9 mouse cellular contexts compared by ENCODE assay signal in the genomic region with DNA sequence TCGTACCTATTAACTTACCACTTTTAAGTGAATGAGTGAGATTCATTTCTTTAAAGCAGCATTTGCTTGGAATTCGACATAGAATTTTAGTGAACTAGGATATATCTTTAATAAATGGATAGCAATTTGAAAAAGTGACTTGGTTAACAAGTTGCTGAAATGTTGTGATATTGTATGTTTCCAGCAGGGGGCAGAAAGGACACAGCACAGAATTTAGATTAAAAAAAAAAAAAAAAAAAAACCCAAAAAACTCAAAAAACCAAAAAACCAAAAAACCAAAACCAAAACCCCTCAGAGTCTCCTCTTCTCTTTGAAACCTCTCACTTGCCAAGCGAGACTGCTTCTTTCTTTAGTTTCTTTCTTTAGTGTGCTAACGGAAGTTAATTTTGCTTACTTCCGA. TPM values are rescaled to one million over a fixed set of nuclear protein-coding genes. Genes with fewer than 3 reads are reported as not detected.
DNase-seq lines count a peak whose midpoint lies in the region; ATAC-seq and TF ChIP-seq lines count a peak whose summit lies in the region.
"Had no signal": no experiment of that assay in that cellular context is flagged by ENCODE, and none has a peak within 500 bp of the region (broad histone marks: within the 10 kb centered on the region; RNA-seq: fewer than 3 reads in every experiment).

No protein-coding gene starts in this region.

- ATAC-seq in hindbrain, postnatal 0 days, result no peak
- no peak for ATAC-seq in embryonic facial prominence, embryonic 14.5 days (ENCODE audit: low read depth)

- 0 out of 2 replicates have a peak, but pooled peaks cover 8% of the 10 kb centered on the region for H3K36me3 ChIP-seq in hindbrain, postnatal 0 days (ENCODE audit: insufficient read depth, low read length)
- peaks cover 21% of the 10 kb centered on the region for H3K36me3 ChIP-seq in hindbrain, embryonic 10.5 days
- H3K36me3 ChIP-seq in embryonic facial prominence, embryonic 14.5 days (ENCODE audit: control insufficient read depth, insufficient read depth, low read length), result peaks cover 8% of the 10 kb centered on the region; the same call in 1 of the 2 replicates
- H3K36me3 ChIP-seq in heart, embryonic 10.5 days, result 0 out of 2 replicates have a peak, but pooled peaks cover 2% of the 10 kb centered on the region

- no peak overlapping the region for H3K4me3 ChIP-seq in hindbrain, postnatal 0 days (ENCODE audit: low read length)
- no peak overlapping the region for H3K4me3 ChIP-seq in hindbrain, embryonic 10.5 days
- no peak overlapping the region for H3K4me3 ChIP-seq in embryonic facial prominence, embryonic 14.5 days (ENCODE audit: low read depth, low read length)
- H3K4me3 ChIP-seq in heart, embryonic 10.5 days, result no peak overlapping the region
- H3K4me3 ChIP-seq: limb, embryonic 15.5 days had no signal

- WGBS in hindbrain, postnatal 0 days, result 81% methylated on average over 5 of the region's 5 CpGs
- 83% methylated on average over 5 of the region's 5 CpGs for WGBS in hindbrain, embryonic 10.5 days
- WGBS in embryonic facial prominence, embryonic 14.5 days, result 70% methylated on average over 5 of the region's 5 CpGs
- 76% methylated on average over 5 of the region's 5 CpGs for WGBS in heart, embryonic 10.5 days

- no peaks in the 10 kb centered on the region for H3K4me1 ChIP-seq in hindbrain, postnatal 0 days (ENCODE audit: insufficient read depth, low read length)
- 0 out of 2 replicates have a peak, but pooled peaks cover 7% of the 10 kb centered on the region for H3K4me1 ChIP-seq in hindbrain, embryonic 10.5 days (replicated peaks)
- H3K4me1 ChIP-seq in embryonic facial prominence, embryonic 14.5 days (ENCODE audit: control insufficient read depth, insufficient read depth, low read length), result no peaks in the 10 kb centered on the region
- peaks cover 9% of the 10 kb centered on the region; the same call in 1 of the 2 replicates for H3K4me1 ChIP-seq in heart, embryonic 10.5 days
- H3K4me1 ChIP-seq: limb, embryonic 15.5 days had no signal

- peak; percentile 81 for DNase-seq in hindbrain, postnatal 0 days (ENCODE audit: low spot score)
- DNase-seq in hindbrain, embryonic 10.5 days (ENCODE audit: low spot score), result no peak
- DNase-seq in 416B (ENCODE audit: low read depth) (peak; percentile 82), MEL-GATA-1-ER (ENCODE audit: extremely low read depth, low read depth) (peak; percentile 41)
- DNase-seq in embryonic facial prominence, embryonic 14.5 days (ENCODE audit: low spot score), result peak; percentile 73
- DNase-seq in spleen, postnatal 14 days (ENCODE audit: low spot score in 2 of 2), result no peak
- no peak for DNase-seq in heart, embryonic 10.5 days (ENCODE audit: low spot score)
- no peak for DNase-seq in layer of hippocampus, postnatal 25 days (ENCODE audit: extremely low spot score in 1 of 2, low spot score in 1 of 2)

- H3K4me2 ChIP-seq in hindbrain, postnatal 0 days (ENCODE audit: low read depth, low read length), result no peak overlapping the region
- no peak overlapping the region for H3K4me2 ChIP-seq in embryonic facial prominence, embryonic 14.5 days (ENCODE audit: low read depth, low read length)
- H3K4me2 ChIP-seq: limb, embryonic 15.5 days had no signal

- no peaks in the 10 kb centered on the region for H3K9me3 ChIP-seq in hindbrain, postnatal 0 days (ENCODE audit: low read length)
- H3K9me3 ChIP-seq in hindbrain, embryonic 10.5 days, result no peaks in the 10 kb centered on the region
- no peaks in the 10 kb centered on the region for H3K9me3 ChIP-seq in embryonic facial prominence, embryonic 14.5 days (ENCODE audit: control insufficient read depth, low read length)
- H3K9me3 ChIP-seq in heart, embryonic 10.5 days, result no peaks in the 10 kb centered on the region
- H3K9me3 ChIP-seq: limb, embryonic 15.5 days had no signal

- H3K27ac ChIP-seq in hindbrain, postnatal 0 days, result no peak overlapping the region
- H3K27ac ChIP-seq in hindbrain, embryonic 10.5 days, result no peak overlapping the region
- H3K27ac ChIP-seq in embryonic facial prominence, embryonic 14.5 days (replicated peaks; ENCODE audit: low read depth, low read length), result no peak overlapping the region
- H3K27ac ChIP-seq in heart, embryonic 10.5 days, result no peak overlapping the region
- H3K27ac ChIP-seq: limb, embryonic 15.5 days had no signal

- TF ChIP-seq CTCF in hindbrain, postnatal 0 days (IDR thresholded peaks at IDR 0.05; ENCODE audit: low read depth), result peak; percentile 65

- no peak overlapping the region for H3K9ac ChIP-seq in hindbrain, postnatal 0 days (replicated peaks; ENCODE audit: low read length)
- no peak overlapping the region for H3K9ac ChIP-seq in embryonic facial prominence, embryonic 14.5 days (ENCODE audit: low read depth, low read length)
- H3K9ac ChIP-seq: limb, embryonic 15.5 days had no signal

- H3K27me3 ChIP-seq in hindbrain, postnatal 0 days (ENCODE audit: insufficient read depth, low read length), result no peaks in the 10 kb centered on the region
- no peaks in the 10 kb centered on the region for H3K27me3 ChIP-seq in hindbrain, embryonic 10.5 days (ENCODE audit: insufficient read depth, poor library complexity, severe bottlenecking)
- H3K27me3 ChIP-seq in embryonic facial prominence, embryonic 14.5 days (replicated peaks; ENCODE audit: control insufficient read depth, insufficient read depth, low read length), result no peaks in the 10 kb centered on the region
- no peaks in the 10 kb centered on the region for H3K27me3 ChIP-seq in heart, embryonic 10.5 days (ENCODE audit: insufficient read depth, poor library complexity, severe bottlenecking)
- H3K27me3 ChIP-seq: limb, embryonic 15.5 days had no signal

RNA-seq across cellular contexts. Expression of gene Nol11, which starts 24.6 kb away (rescaled TPM):
- total RNA-seq in hindbrain, postnatal 0 days (2014; rRNA removed), result 26.8 and 31.5 TPM in 2 replicates
- 33.5 and 35.3 TPM in 2 replicates for polyA plus RNA-seq in hindbrain, postnatal 0 days (2015; fragmentation: Nextera tagmentation; extraction: Ambion mirVana)
- polyA plus RNA-seq in hindbrain, embryonic 10.5 days (2016; fragmentation: Nextera tagmentation; extraction: Ambion mirVana), result 64.5 and 68.8 TPM in 2 replicates
- 37.4 and 44.0 TPM in 2 replicates for polyA plus RNA-seq in embryonic facial prominence, embryonic 14.5 days (2014; fragmentation: Nextera tagmentation; extraction: Ambion mirVana)
- 59.5 and 63.0 TPM in 2 replicates for polyA plus RNA-seq in heart, embryonic 10.5 days (2016; fragmentation: Nextera tagmentation; extraction: Ambion mirVana)
- total RNA-seq in layer of hippocampus, postnatal 25 days (2021), result 10 to 100 TPM; 22.8 to 24.4 TPM

Comparison
In these comparisons a context has a peak if more than half of its experiments do, and no peak if none do; other contexts are left out.
1. DNase-seq: peak in hindbrain, postnatal 0 days (single experiment), 416B (single experiment), MEL-GATA-1-ER (single experiment) and embryonic facial prominence, embryonic 14.5 days (single experiment); none in hindbrain, embryonic 10.5 days (single experiment), spleen, postnatal 14 days (0 of 2), heart, embryonic 10.5 days (single experiment) and layer of hippocampus, postnatal 25 days (0 of 2).